Mouse (Mus musculus) heart, embryonic 14.5 days (tissue): ENCODE results near the gene C3. TPM values are rescaled to one million over a fixed set of nuclear protein-coding genes. Genes with fewer than 3 reads are reported as not detected.

Experiments
- ATAC-seq: fragments of 200-750 bp; cut with Nextera tagmentation; 2 replicates; pipeline ENCODE4 v1.8.0; 2017; ENCODE audit warnings: low read depth, moderate TSS enrichment; ENCODE audit not compliant: insufficient number of reproducible peaks, insufficient read depth, low FRiP score
- H3K27ac ChIP-seq, 2 experiments: fragments of 200-500 bp in 1 of 2; fragments of 300-500 bp in 1 of 2; sonication (generic) in 1 of 2; replicated peaks in 1 of 2; 2 replicates each; pipeline ENCODE4 v1.5.1; 2012 to 2014; ENCODE audit warnings: low read depth in 2 of 2, low read length in 2 of 2, control low read depth in 1 of 2, mild to moderate bottlenecking in 1 of 2, mixed read lengths in 1 of 2; ENCODE audit not compliant: control insufficient read depth in 1 of 2, insufficient read depth in 1 of 2
- H3K27me3 ChIP-seq: fragments of 300-500 bp; sonication (generic); 2 replicates; pipeline ENCODE4 v1.6.1; 2014; ENCODE audit warnings: mild to moderate bottlenecking, low read length, control low read depth; ENCODE audit not compliant: control insufficient read depth, insufficient read depth
- H3K36me3 ChIP-seq: fragments of 300-500 bp; sonication (generic); 2 replicates; pipeline ENCODE4 v1.6.1; 2014; ENCODE audit warnings: mild to moderate bottlenecking, control low read depth, low read length, mixed read lengths; ENCODE audit not compliant: control insufficient read depth, insufficient read depth
- H3K4me1 ChIP-seq, 2 experiments: fragments of 200-500 bp in 1 of 2; fragments of 300-500 bp in 1 of 2; sonication (generic) in 1 of 2; 2 replicates each; pipeline ENCODE4 v1.6.1; 2012 to 2014; ENCODE audit warnings: low read length in 2 of 2, control low read depth in 1 of 2, mixed read lengths in 1 of 2; ENCODE audit not compliant: control insufficient read depth in 2 of 2, insufficient read depth in 2 of 2
- H3K4me2 ChIP-seq: fragments of 300-500 bp; sonication (generic); 2 replicates; pipeline ENCODE4 v1.6.1; 2014; ENCODE audit warnings: mild to moderate bottlenecking, low read length
- H3K4me3 ChIP-seq, 2 experiments: fragments of 200-500 bp in 1 of 2; fragments of 300-500 bp in 1 of 2; sonication (generic) in 1 of 2; 2 replicates each; pipeline ENCODE4 v1.5.1; 2012 to 2014; ENCODE audit warnings: low read length in 2 of 2, mild to moderate bottlenecking in 2 of 2, control low read depth in 1 of 2, low read depth in 1 of 2, moderate library complexity in 1 of 2; ENCODE audit not compliant: control insufficient read depth in 1 of 2, insufficient read depth in 1 of 2
- H3K9ac ChIP-seq: fragments of 300-500 bp; sonication (generic); 2 replicates; pipeline ENCODE4 v1.6.1; 2014; ENCODE audit warnings: mild to moderate bottlenecking, low read length
- H3K9me3 ChIP-seq: fragments of 300-500 bp; sonication (generic); 2 replicates; pipeline ENCODE4 v1.6.1; 2016; ENCODE audit warnings: low read length, control low read depth; ENCODE audit not compliant: control insufficient read depth
- WGBS: fragments of 180-500 bp; shearing (Covaris S2); extraction: QIAGEN DNeasy Blood & Tissue Kit; methylation state at CpG from one replicate; pipeline ENCODE4 v1.1.7; 2014; 5-methylcytosine and 5-hydroxymethylcytosine counted together
- polyA plus RNA-seq: library from polyadenylated mRNA; unstranded; fragments of >200 nt; fragmentation: Nextera tagmentation; extraction: Ambion mirVana; gene quantifications from 2 replicates; pipeline ENCODE4 v1.2.1, GENCODE M21; 2014

C3 gene
- polyA plus RNA-seq, 1 experiment from 2014 or later = 0.74 TPM

GRCm38 (mm10) chr17:57219167-57219883, 8.6 kb downstream of the C3 start:
- no peak for ATAC-seq
- Histone ChIP-seq H3K27me3 (peaks cover 14% of the 10 kb centered on the region), H3K36me3 (no peaks in the 10 kb centered on the region), H3K9ac (no peak overlapping the region), H3K4me1 (no peaks in the 10 kb centered on the region; a peak in 1 of 4 replicates), H3K27ac (no peak overlapping the region), H3K9me3 (no peaks in the 10 kb centered on the region), H3K4me3 (no peak overlapping the region), H3K4me2 (no peak overlapping the region)
- 23% methylated on average over 11 of the region's 11 CpGs for WGBS

- Histone ChIP-seq H3K4me3 (no peak overlapping the region), H3K9me3 (no peaks in the 10 kb centered on the region), H3K27ac (no peak overlapping the region), H3K4me1 (no peaks in the 10 kb centered on the region; a peak in 1 of 4 replicates), H3K36me3 (no peaks in the 10 kb centered on the region), H3K9ac (no peak overlapping the region), H3K4me2 (no peak overlapping the region), H3K27me3 (peaks cover 10% of the 10 kb centered on the region; the same call in 1 of the 2 replicates)
- WGBS = 61% methylated on average over 12 of the region's 12 CpGs
- no peak for ATAC-seq
Measured at GRCm38 (mm10) chr17:57218335-57218900, 9.5 kb downstream of the C3 start.

GRCm38 (mm10) chr17:57214676-57215387, 13.1 kb downstream of the C3 start:
- 39% methylated on average over 13 of the region's 13 CpGs for WGBS
- 0 out of 2 replicates have a peak, but pooled peaks have one; percentile 11 for ATAC-seq
- no peak overlapping the region for H3K4me2 ChIP-seq
- H3K4me1 ChIP-seq = no peaks in the 10 kb centered on the region; a peak in 1 of 4 replicates
- H3K9me3 ChIP-seq = no peaks in the 10 kb centered on the region
- H3K27ac ChIP-seq = no peak overlapping the region
- H3K36me3 ChIP-seq = no peaks in the 10 kb centered on the region
- no peak overlapping the region for H3K4me3 ChIP-seq
- H3K27me3 ChIP-seq = peaks cover 10% of the 10 kb centered on the region; the same call in 1 of the 2 replicates
- no peak overlapping the region for H3K9ac ChIP-seq

- H3K36me3 ChIP-seq = no peaks in the 10 kb centered on the region
- H3K4me3 ChIP-seq = no peak overlapping the region
- H3K9ac ChIP-seq = no peak overlapping the region
- H3K9me3 ChIP-seq = no peaks in the 10 kb centered on the region
- no peaks in the 10 kb centered on the region; a peak in 1 of 4 replicates for H3K4me1 ChIP-seq
- 61% methylated on average over 9 of the region's 9 CpGs for WGBS
- peaks cover 10% of the 10 kb centered on the region; the same call in 1 of the 2 replicates for H3K27me3 ChIP-seq
- no peak for ATAC-seq
- H3K4me2 ChIP-seq = no peak overlapping the region
- H3K27ac ChIP-seq = no peak overlapping the region
Measured at GRCm38 (mm10) chr17:57211501-57211900, 16.4 kb downstream of the C3 start.

- H3K36me3 ChIP-seq = no peaks in the 10 kb centered on the region
- H3K27ac ChIP-seq = no peak overlapping the region
- H3K4me3 ChIP-seq = no peak overlapping the region
- H3K9me3 ChIP-seq = no peaks in the 10 kb centered on the region
- ATAC-seq = no peak
- no peak overlapping the region for H3K9ac ChIP-seq
- 0 out of 2 replicates have a peak, but pooled peaks cover 5% of the 10 kb centered on the region for H3K27me3 ChIP-seq
- H3K4me2 ChIP-seq = no peak overlapping the region
- WGBS = 75% methylated on average over 4 of the region's 4 CpGs
- H3K4me1 ChIP-seq = no peaks in the 10 kb centered on the region
Measured at GRCm38 (mm10) chr17:57209330-57209729, 18.6 kb downstream of the C3 start.

- no peak for ATAC-seq
- H3K4me2 ChIP-seq = no peak overlapping the region
- H3K4me3 ChIP-seq = no peak overlapping the region
- no peaks in the 10 kb centered on the region for H3K27me3 ChIP-seq
- no peaks in the 10 kb centered on the region for H3K9me3 ChIP-seq
- H3K9ac ChIP-seq = no peak overlapping the region
- no peaks in the 10 kb centered on the region for H3K36me3 ChIP-seq
- H3K4me1 ChIP-seq = no peaks in the 10 kb centered on the region
- no peak overlapping the region for H3K27ac ChIP-seq
- WGBS = 70% methylated on average over 3 of the region's 3 CpGs
Measured at GRCm38 (mm10) chr17:57207938-57208337, 20.0 kb downstream of the C3 start.

GRCm38 (mm10) chr17:57201841-57202724, 25.9 kb downstream of the C3 start:
- H3K9me3 ChIP-seq = no peaks in the 10 kb centered on the region
- H3K36me3 ChIP-seq = no peaks in the 10 kb centered on the region
- H3K4me3 ChIP-seq = no peak overlapping the region
- H3K4me1 ChIP-seq = no peaks in the 10 kb centered on the region
- no peak for ATAC-seq
- no peak overlapping the region for H3K9ac ChIP-seq
- H3K27me3 ChIP-seq = no peaks in the 10 kb centered on the region
- 68% methylated on average over 10 of the region's 10 CpGs for WGBS
- no peak overlapping the region for H3K4me2 ChIP-seq
- H3K27ac ChIP-seq = no peak overlapping the region
